Mouse (Mus musculus): ENCODE data around the gene Nprl2.
"Not testable (repeated sequence)": the region's sequence is repeated elsewhere in the genome, so short reads cannot be mapped to it uniquely, and the experiment has no call there.

The Nprl2 gene

DNA sequence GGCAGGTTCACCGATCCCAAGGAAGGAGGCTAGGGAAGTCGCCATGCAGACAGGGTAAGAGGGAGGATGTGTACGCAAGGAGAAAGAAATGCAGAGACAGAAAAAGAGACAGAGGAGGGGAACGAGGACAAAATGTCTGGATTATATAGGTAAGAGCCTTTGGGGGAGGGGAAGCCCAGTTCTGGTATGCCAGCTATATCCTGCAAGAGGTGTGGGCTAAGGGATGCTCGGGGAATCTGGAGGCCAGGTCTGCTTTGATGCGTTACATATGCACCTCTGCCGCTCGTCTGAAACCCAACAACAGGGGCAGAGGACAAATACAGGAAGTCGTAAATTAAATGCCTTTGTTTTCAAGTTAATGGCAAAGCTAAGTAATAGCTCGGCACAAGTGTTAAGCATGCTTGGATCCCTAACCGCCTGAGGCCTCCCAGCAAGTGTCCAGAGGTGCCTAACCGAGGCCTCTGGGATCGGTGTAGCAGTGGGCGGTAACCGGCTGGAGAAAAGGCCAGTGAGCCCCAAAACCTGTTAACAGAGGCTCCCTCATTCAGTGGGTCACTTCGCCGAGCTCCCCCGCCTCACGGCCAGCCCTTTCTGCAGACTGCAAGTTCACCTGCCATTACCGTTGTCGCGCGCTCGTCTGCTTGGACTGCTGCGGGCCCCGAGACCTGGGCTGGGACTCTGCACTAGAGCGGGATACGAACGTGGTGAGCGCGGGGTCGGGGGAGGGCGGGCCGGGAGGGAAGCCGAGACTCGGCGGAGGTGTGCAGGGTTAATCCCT lies 11.7 kb downstream of the Nprl2 start:
- DNase-seq (ENCODE audit: low spot score) = no peak

DNA sequence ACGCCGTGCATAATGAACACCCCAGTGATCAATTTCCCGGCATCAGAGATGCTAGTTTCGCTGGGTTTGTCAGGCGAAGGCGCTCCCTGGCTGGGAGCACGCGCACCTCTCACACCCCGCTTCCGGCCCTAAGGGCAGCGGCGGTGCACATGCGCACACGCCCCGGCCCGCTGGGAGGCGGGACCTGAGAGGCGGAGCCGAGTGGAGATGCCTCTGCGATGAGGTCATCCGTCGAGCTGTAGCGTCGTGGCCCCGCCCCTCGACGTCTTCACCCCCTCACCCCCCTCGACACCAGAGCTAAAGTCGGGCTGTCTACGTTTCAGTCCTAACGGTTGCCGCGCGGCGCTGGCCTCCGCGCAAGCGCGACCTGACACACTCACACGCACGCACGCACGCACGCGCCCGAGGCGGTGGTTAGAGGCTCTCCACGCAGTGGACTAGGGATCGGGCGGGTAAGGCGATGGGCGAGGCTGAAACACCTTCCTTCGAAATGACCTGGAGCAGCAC lies 12.3 kb downstream of the Nprl2 start:
- DNase-seq (ENCODE audit: low spot score) = peak; percentile 71

DNA sequence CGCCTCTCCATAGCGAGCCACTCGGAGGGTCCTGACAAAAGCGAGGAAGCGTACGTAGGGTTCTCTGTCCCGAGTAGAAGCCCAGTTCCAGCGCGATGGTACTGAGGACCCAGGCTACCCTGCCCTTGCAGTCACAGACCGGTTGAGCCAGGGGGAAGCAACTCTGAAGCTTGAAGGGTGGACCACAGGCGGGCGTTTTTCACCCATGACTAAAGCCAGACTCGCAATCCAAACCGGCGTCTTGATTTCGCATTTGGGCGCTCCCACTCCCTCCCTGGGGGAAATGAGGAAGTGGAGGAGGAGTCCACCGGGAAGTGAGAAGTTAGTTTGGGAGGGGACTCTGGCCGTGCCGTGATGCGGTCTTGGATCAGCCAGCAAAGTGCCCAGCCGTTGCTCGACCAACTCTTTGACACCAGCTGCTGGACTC lies 13.0 kb downstream of the Nprl2 start:
- no peak for DNase-seq (ENCODE audit: low spot score)

DNA sequence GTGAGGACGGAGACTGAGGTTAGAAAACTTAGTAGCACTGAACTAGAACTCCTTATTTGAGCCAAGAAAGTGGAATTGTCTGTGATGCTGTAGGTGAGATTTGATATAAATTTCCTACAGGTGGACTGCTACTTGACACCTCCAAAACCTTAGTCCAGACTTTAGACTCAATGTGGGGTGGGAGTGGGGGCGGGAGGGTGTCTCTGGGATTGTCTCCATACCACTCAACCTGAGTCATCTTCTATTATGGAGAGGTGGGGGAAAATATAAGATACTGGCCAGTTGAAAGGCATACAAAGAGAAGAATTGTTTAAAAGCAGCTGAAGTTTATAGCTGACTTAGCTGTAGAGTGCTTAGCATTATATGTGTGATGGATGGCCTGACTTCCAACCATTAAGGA lies 13.7 kb downstream of the Nprl2 start:
- no peak for DNase-seq (ENCODE audit: low spot score)

DNA sequence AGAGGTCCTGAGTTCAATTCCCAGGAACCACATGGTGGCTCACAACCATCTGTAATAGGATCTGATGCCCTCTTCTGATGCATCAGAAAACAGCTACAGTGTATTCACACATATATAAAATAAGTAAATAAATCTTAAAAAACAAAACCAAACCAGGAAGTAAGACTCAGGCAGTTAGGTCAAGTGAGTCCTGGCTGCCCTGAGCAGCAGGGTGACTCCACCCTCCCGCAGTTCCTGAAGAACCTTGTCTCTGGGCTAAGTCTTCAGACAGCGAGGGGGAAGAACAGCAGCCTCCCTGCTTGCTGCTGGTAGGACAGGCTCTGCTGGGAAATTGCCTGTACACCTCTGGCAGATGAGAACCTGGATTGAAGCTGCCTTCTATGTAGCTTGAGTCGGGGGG lies 14.3 kb downstream of the Nprl2 start:
- DNase-seq (ENCODE audit: low spot score) = no peak

DNA sequence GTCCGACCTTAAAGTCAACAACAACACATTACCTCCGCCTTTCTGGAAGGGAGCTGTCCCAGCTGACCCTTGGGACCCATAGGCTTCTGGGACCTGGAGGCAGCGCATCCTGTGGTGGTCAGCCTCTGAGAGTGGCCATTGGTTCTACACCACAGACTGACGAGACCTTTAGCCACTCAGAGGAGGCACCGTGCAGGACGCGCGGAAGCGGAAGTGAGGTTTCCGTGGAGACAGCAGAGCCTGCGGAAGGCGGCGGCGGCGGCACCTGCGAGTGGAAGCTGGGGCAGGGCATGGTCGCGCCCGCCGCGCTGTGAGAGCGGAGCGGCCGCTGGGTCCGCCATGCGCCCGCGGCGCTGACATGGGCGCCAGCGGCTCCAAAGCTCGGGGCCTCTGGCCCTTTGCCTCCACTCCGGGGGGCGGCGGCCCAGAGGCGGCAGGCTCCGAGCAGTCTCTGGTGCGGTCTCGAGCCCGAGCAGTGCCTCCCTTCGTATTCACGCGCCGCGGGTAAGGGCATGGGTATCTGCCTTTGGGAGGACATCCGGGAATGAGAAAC lies 21.1 kb downstream of the Nprl2 start, which contains the start of gene Tusc2:
TSS of gene Tusc2 (plus strand) at position 227 of the 553 bp plus-strand sequence.
- peak; percentile 92 for DNase-seq (ENCODE audit: low spot score)

DNA sequence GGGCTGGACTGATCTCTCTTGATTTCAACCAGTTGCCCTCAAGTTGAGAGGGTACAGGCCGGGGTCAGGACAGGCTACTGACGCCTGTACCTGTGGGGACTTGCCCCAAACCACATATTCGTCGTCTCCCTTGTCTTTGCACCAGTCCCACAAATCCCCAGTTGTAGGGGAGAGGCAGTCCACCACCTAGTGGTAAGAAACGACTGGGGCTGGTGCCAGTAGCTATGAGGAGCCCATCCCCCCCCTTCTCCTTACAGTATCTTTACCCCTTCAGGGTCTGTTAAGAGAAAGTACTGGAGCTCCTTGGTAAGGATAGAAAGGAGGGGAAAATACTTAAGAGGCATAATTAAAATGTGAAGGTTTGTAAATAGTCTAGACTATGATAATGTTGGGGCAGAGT lies 23.5 kb downstream of the Nprl2 start:
- not testable (repeated sequence) for DNase-seq (ENCODE audit: low spot score)

DNA sequence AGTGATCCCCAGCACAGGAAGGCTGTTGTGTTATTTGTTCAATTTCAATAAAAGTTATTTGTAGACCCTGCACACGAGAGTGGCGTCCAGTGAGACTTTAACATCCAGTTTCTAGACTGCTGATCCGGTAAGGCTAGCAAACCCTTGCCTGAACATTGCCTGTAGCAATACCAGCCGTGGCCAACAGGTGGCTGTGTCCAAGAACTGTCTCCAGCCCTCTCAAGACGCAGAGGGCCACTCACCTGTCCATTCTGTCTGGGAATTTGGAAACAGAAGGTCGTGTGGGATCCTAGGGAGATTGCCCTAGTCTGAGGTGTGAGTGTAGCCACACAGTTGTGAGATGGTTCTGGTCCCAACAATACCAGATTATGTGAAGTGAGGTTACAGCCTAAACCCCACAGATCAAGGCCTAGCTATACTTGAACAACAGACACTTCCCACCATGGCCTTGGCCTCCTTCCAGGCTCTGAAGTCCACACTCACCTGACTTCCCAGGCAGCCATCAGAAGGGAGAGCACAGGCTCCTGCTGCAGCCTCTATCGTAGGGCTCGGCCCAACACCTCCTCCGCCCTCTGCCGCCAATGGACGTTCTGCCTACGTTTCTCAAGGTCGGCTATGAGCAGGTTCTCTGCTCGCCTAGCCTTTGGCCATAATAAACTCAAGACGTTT lies 24.1 kb downstream of the Nprl2 start:
- DNase-seq (ENCODE audit: low spot score) = no peak

DNA sequence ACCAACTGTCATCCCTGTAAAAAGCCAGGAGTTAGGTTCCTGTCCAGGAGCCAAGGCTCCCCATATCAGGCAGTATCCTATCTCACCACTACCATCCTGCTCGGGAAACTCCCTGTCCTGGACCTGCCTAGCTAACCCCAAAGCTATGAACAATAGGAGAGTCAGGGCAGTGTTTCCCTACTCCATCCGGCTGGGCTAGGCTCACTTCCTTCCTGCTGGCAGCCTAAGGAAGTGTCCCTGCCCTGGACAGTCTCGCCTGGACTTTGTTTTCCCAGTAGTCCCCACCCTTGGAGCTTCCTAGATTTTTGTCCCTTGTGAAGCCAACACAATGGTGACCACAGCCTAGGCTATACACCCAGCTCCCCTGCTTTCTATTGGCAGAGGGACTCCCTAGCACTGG lies 24.8 kb downstream of the Nprl2 start:
- DNase-seq (ENCODE audit: low spot score) = no peak

DNA sequence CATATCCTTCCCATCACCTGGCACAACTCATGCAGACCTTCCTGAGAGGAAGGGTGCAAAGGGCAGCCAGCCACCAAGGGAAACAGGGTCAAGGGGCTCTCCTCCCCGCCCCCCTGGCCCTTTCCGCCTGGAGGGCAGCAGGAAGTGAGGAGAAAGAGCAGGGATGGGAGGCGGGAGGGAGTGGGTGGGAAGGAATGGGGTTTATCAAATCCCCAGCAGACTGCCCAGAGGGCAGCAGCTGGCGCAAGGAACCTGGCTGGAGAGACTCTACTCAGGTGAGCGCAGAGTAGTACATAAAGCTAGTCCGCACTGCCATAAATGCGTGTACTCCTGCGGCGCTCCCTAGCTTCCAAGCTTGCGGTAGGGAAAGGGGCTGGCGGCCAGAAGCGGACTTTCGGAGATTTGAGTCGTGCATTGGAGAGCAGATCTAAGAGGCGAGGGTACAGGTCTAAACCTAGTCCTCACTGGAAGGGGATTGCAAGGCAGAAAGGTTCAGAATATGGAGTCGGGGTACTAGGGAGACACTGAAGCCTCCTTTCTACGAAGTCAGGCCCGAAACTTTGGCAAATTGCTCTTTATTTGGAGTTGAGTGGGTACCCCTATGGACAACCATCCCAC lies 25.8 kb downstream of the Nprl2 start, which contains the start of gene Hyal2:
TSS of gene Hyal2 (plus strand) at position 244 of the 618 bp plus-strand sequence.
- no peak for DNase-seq (ENCODE audit: low spot score)

DNA sequence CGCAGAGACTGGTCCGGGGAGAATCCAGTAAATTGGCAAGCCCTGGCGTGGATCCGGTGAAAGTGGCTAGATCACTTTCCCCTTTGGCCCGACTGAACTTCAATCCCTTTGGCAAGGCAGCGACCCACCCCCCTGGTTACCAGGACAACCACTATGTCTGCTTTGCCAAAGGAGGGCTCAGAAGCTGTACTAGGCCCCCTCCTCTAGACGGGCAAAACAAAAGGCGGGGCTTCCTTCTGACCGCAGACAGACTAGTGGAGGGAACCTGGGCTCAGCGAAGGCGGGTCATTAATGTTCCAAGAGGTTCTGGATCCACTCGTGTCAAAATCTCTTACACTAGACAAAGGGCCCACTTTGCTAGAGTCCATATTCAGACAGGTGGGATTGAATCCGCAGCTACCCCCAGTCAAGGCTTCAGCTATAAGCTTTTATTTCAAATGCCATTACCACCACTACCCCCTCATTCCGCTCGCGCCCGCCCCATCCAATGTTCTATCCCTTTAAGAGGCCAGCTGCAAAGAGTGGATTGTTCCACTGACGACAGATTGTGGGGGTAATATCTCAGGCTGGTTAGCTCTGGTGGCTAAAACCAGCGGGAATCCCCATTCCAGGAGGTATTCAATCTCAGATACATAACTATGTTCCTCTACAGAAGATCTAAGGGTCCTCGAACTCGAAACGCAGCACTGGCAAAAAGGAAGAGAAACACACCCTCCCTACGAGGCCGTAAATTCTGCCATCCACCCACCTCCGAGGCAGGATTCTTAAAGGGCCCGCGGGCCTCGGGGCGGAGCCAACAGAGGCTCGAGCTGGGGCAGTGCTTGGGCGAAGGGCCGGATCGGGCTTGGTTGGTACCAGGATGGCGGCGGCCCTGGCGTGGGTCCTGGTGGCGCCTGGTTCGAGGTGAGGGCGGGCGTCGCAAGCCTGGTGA lies 26.6 kb downstream of the Nprl2 start:
- peak; percentile 61 for DNase-seq (ENCODE audit: low spot score)

DNA sequence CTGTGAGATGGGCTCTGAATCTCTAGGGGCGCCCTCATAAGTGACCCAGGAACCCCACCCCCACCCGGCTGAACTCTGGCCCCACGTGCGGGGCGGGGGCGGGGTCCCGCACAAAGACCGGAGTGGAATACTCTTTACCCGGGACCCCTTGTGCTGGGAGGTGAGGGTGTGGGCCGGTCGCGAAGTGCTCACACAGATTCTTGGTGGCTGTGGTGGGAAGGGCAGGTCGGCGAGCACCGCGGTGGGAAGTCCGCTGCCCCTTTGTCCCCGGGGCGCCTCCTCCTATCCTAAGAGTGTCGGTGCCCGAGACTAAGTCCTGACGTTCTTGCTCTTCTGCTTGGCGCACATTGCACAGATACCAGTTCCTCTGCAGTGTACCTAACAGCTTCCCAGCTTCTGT lies 27.2 kb downstream of the Nprl2 start:
- DNase-seq (ENCODE audit: low spot score) = no peak

DNA sequence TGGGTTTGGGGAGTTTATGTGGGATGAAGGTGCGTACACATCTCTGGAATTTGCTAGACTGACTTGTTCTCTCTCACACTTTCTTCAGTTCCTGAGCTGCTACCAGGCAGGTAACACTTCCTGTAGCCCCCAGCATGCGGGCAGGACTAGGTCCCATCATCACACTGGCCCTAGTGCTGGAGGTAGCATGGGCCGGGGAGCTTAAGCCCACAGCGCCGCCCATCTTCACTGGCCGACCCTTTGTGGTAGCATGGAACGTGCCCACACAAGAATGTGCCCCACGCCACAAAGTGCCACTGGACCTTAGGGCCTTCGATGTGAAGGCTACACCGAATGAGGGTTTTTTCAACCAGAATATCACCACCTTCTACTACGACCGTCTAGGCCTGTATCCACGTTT lies 28.0 kb downstream of the Nprl2 start:
- no peak for DNase-seq (ENCODE audit: low spot score)

DNA sequence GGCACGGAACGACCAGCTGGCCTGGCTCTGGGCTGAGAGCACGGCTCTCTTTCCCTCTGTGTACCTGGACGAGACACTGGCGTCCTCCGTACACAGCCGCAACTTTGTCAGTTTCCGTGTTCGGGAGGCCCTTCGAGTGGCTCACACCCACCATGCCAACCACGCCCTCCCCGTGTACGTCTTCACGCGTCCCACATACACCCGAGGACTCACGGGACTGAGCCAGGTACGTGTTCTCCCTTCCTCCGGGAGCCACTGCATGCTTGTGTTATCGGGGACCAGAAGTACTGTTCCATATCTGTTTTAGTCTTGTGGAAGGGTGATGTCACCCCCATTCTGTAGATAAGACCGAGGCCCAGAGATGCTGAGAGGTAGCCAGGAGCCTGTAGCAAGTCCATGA lies 28.8 kb downstream of the Nprl2 start:
- no peak for DNase-seq (ENCODE audit: low spot score)

DNA sequence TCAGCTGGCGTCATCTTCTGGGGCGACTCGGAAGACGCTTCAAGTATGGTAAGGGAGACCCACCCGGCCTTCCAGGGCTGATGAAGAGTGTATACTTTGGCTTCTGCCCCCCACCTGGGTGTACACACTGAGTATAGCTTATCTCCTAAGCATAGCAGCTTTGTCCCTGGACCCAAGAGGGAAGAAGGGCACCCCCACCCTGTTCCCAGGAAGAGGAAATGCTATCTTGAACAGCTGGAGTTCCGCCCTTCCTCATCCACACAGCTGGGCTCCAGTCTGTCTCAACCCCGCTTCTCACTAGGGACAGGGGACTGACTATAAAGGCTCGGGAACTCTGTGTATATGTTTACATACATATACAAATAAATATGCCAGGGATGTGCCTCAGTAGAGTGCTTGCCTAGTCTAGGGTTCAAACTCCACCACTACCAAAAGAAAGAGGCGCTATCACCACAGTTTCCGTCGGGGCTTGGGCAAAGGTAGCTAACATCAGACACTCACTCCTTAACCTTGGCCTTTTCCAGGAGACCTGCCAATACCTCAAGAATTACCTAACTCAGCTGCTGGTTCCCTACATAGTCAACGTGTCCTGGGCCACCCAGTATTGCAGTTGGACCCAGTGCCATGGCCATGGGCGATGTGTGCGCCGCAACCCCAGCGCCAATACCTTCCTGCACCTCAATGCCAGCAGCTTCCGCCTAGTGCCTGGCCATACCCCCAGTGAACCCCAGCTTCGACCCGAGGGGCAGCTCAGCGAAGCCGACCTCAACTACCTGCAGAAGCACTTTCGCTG lies 29.7 kb downstream of the Nprl2 start:
- no peak for DNase-seq (ENCODE audit: low spot score)

DNA sequence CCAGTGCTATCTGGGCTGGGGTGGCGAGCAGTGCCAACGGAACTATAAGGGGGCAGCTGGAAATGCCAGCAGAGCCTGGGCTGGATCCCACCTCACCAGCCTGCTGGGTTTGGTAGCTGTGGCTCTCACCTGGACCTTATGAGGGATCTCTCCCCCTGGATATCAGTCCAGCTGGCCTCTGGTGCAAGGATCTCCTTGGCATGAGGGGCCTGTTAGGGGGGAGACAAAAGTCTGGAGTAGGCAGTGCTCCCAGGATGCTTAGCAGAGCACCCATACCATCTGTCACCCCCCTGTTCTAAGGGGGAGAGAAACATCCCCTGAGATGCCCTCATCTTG lies 30.3 kb downstream of the Nprl2 start:
- no peak for DNase-seq (ENCODE audit: low spot score)

DNA sequence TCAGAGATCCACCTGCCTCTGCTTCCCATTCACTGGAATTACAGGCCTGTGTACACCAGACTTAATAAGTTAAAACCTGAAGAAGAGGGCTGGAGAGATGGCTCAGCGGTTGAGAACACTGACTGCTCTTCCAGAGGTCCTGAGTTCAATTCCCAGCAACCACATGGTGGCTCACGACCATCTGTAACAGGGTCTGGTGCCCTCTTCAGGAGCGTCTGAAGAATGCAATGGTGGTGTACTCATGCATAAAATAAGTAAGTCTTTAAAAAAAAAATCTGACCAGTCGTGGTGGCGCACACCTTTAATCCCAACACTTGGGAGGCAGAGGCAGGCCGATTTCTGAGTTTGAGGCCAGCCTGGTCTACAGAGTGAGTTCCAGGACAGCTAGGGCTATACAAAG lies 31.7 kb downstream of the Nprl2 start:
- not testable (repeated sequence) for DNase-seq (ENCODE audit: low spot score)

DNA sequence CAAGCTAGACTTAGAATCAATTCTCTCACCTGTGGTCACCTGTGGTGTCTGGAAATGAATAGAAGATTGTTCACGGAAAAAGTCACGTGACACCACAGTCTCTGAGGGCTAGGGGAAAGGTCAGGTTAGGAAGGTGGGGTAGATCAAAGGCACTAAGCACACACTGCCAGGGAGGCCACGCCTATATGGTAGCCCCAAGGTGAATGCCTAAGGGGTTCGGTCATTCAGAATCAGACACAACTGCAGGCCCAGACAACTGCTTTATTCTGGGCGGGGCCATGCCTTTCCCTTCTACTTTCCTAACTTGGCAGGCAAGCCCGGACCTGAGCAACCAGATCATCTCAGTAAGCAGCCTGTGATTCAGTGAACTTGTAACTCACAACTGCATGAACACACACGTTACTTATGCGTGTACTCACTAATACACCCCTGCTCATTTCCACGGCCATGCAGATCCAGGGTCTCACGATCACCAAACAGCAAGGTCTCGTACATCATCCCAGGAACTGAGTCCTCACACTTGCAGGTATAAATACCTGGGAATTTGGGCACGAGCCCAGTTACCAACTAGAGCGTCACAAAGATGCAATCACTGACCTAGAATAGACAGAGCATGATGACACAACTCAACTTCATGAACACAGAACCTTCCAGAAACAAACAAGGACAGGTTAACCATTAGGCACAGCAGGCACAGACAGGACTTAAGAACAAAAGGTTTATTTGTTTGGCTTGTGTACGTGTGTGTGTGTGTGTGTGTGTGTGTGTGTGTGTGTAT lies 33.7 kb downstream of the Nprl2 start:
- DNase-seq (ENCODE audit: low spot score) = no peak

DNA sequence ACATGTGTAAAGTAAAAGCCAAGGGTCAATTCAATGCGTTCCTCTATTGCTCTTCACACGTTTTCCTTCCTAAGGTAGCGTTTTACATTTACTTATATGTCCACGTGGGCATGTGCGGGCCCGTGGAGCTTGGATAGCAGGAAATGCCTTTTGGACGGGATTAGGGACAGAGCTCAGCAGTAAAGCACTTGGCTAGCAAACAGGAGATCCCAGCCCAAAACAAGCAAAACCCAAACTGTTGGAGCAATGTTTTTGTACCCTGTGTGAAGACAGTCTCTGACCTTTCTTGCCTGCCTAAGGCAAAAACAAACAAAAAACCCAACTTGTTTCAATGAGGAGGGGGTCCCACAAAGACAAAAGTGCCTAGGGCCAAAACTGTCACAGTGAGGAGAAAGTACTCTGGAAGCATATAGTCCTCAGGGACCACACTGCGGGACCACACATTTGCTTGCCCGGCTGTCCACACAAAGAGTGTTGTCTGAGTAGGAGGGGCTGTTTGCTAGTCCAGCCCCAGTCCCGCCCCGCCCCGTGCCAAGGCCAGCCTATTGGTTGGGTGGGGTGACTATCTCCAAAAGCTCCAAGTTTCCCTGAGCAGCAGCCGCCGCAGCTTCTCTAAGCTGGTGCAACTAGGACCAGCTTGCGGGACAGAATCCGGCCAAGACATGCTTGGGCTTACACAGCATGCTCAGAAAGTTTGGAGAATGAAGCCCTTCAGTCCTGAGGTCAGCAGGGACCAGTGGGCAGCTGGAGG lies 34.5 kb downstream of the Nprl2 start, which contains the start of gene Hyal1:
TSS of gene Hyal1 (plus strand) at position 571 of the 751 bp plus-strand sequence.
- no peak for DNase-seq (ENCODE audit: low spot score)
